Mouse (Mus musculus) ES-E14 (cell line): ENCODE data around the gene Ccdc149.

ENCODE experiments used
- CHD2 ChIP-seq: IDR thresholded peaks from 2 replicates; pipeline ENCODE4 v1.6.1; 2014; ENCODE audit warnings: mild to moderate bottlenecking, low read depth, low read length, inconsistent platforms
- HCFC1 ChIP-seq: IDR thresholded peaks from 2 replicates; pipeline ENCODE4 v1.6.1; 2012; ENCODE audit warnings: low read length, inconsistent platforms, borderline replicate concordance; ENCODE audit not compliant: insufficient read depth
- MAFK ChIP-seq: IDR thresholded peaks from 2 replicates; pipeline ENCODE4 v1.6.1; 2014; ENCODE audit warnings: mild to moderate bottlenecking, low read depth, low read length, inconsistent platforms; ENCODE audit not compliant: insufficient read depth
- ZC3H11A ChIP-seq: IDR thresholded peaks from 2 replicates; pipeline ENCODE4 v1.6.1; 2012; ENCODE audit warnings: low read depth, mild to moderate bottlenecking, inconsistent platforms, low read length, borderline replicate concordance
- ZNF384 ChIP-seq: IDR thresholded peaks from 2 replicates; pipeline ENCODE4 v1.6.1; 2012; ENCODE audit warnings: low read depth, low read length, inconsistent platforms

DNA sequence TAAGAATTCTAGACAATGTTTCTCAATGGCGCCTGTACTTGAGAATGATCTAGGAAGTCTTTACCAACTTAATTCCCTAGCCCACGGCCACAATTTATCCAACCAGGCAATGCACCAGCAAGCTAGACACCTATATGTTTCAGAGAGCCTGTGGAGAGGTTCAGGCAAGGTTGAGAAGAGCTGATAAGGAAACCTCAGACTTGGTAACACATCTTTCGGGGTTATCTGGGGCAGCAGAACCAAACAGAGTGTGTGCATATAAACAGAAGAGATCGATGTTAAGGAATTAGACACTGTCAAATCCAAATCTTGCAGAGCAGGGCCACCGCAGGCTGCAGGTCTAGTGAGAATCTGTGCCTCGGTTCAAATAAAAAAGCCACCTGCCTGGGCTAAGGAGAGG lies 113.2 kb downstream of the Ccdc149 start:
- TF ChIP-seq ZC3H11A (no peak), ZNF384 (no peak), HCFC1 (no peak), MAFK (no peak), CHD2 (no peak)
